Mouse (Mus musculus) olfactory bulb, adult 2 months (tissue): ENCODE measurements around the gene Kif1a.

Experiments
- CTCF ChIP-seq: fragments of 200-500 bp; IDR thresholded peaks from 2 replicates; pipeline ENCODE4 v1.5.1; 2012; ENCODE audit warnings: low read depth, mild to moderate bottlenecking, low read length, moderate library complexity; ENCODE audit not compliant: insufficient read depth
- POLR2A ChIP-seq: fragments of 200-500 bp; IDR thresholded peaks from 2 replicates; pipeline ENCODE4 v1.6.1; 2012; ENCODE audit warnings: mild to moderate bottlenecking, low read depth, low read length, moderate library complexity; ENCODE audit not compliant: insufficient read depth

DNA sequence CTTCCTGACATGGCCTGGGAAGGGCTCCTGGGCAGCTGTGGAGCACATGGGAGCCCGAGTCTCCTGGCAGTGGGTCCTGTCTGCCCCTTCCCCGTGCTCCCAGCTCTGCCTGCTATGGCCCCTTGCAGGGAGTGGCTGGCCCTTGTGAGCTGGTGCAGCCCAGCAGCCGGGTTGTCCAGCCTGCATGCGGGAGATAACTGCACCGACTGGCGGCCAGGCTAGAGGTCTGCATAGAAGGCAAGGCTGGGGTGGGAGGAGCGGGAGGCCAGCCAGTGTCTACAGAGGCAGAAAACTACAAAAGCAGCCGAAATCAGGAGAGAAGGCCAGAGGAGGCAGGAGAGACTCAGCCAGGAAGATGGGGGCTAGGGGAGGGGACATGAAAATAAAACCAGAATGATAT, 67.8 kb downstream of the Kif1a start:
- TF ChIP-seq CTCF (no peak), POLR2A (no peak)
